Mouse (Mus musculus) neural tube, embryonic 11.5 days (tissue): ENCODE results near the gene BC049352. TPM values are rescaled to one million over a fixed set of nuclear protein-coding genes. Genes with fewer than 3 reads are reported as not detected.

Experiments used
- ATAC-seq: fragments of 200-750 bp; cut with Nextera tagmentation; 2 replicates; pipeline ENCODE4 v1.8.0; 2017; ENCODE audit warnings: moderate number of reproducible peaks, mild to moderate bottlenecking, moderate TSS enrichment, moderate library complexity; ENCODE audit not compliant: insufficient read depth, low FRiP score, low TSS enrichment
- DNase-seq: peaks from one replicate; pipeline ENCODE4 v3.0.0-alpha.2; 2015; ENCODE audit warnings: low spot score
- H3K27ac ChIP-seq: fragments of 300-500 bp; sonication (generic); 2 replicates; pipeline ENCODE4 v1.5.1; 2014; ENCODE audit warnings: low read depth, mild to moderate bottlenecking, low read length
- H3K27me3 ChIP-seq: fragments of 300-500 bp; sonication (generic); 2 replicates; pipeline ENCODE4 v1.6.1; 2014; ENCODE audit warnings: mild to moderate bottlenecking, low read length, mixed read lengths; ENCODE audit not compliant: control insufficient read depth, insufficient read depth
- H3K36me3 ChIP-seq: fragments of 300-500 bp; sonication (generic); 2 replicates; pipeline ENCODE4 v1.6.1; 2014; ENCODE audit warnings: mild to moderate bottlenecking, low read length, moderate library complexity, mixed read lengths; ENCODE audit not compliant: control insufficient read depth, insufficient read depth
- H3K4me1 ChIP-seq: fragments of 300-500 bp; sonication (generic); 2 replicates; pipeline ENCODE4 v1.6.1; 2014; ENCODE audit warnings: low read length, mixed read lengths; ENCODE audit not compliant: control insufficient read depth, insufficient read depth
- H3K4me2 ChIP-seq: fragments of 300-500 bp; sonication (generic); 2 replicates; pipeline ENCODE4 v1.6.1; 2014; ENCODE audit warnings: low read depth, mild to moderate bottlenecking, moderate library complexity
- H3K4me3 ChIP-seq: fragments of 300-500 bp; sonication (generic); 2 replicates; pipeline ENCODE4 v1.5.1; 2014; ENCODE audit warnings: low read depth, low read length
- H3K9ac ChIP-seq: fragments of 300-500 bp; sonication (generic); 2 replicates; pipeline ENCODE4 v1.6.1; 2014; ENCODE audit warnings: mild to moderate bottlenecking, low read length
- H3K9me3 ChIP-seq: fragments of 300-500 bp; sonication (generic); 2 replicates; pipeline ENCODE4 v1.6.1; 2016; ENCODE audit warnings: low read length; ENCODE audit not compliant: control insufficient read depth
- WGBS: fragments of 180-500 bp; shearing (Covaris S2); extraction: QIAGEN DNeasy Blood & Tissue Kit; methylation state at CpG from one replicate; pipeline ENCODE4 v1.1.7; 2014; 5-methylcytosine and 5-hydroxymethylcytosine counted together
- polyA plus RNA-seq: library from polyadenylated mRNA; unstranded; fragments of >200 nt; fragmentation: Nextera tagmentation; extraction: Ambion mirVana; gene quantifications from 2 replicates; pipeline ENCODE4 v1.2.1, GENCODE M21; 2014

The BC049352 gene
- polyA plus RNA-seq, 1 experiment from 2014 or later = not detected

- Histone ChIP-seq H3K4me1 (no peaks in the 10 kb centered on the region), H3K9me3 (no peaks in the 10 kb centered on the region), H3K27me3 (no peaks in the 10 kb centered on the region), H3K27ac (no peak overlapping the region), H3K4me3 (no peak overlapping the region), H3K36me3 (no peaks in the 10 kb centered on the region), H3K9ac (no peak overlapping the region), H3K4me2 (no peak overlapping the region)
- ATAC-seq = no peak
- WGBS = 81% methylated on average over 3 of the region's 3 CpGs
- no peak for DNase-seq
These were observed 37.8 kb downstream of the BC049352 start for GRCm38 (mm10) chr9:45219644-45220043.

- ATAC-seq = no peak
- WGBS = 17% methylated on average over 6 of the region's 6 CpGs
- Histone ChIP-seq H3K4me1 (no peaks in the 10 kb centered on the region), H3K27ac (no peak overlapping the region), H3K9ac (no peak overlapping the region), H3K4me3 (no peak overlapping the region), H3K36me3 (no peaks in the 10 kb centered on the region), H3K27me3 (no peaks in the 10 kb centered on the region), H3K4me2 (no peak overlapping the region), H3K9me3 (no peaks in the 10 kb centered on the region)
- DNase-seq = peak; percentile 87
These were observed 39.8 kb downstream of the BC049352 start for GRCm38 (mm10) chr9:45221567-45221966.

- WGBS = 86% methylated on average over 8 of the region's 8 CpGs
- no peak overlapping the region for H3K4me3 ChIP-seq
- H3K9me3 ChIP-seq = no peaks in the 10 kb centered on the region
- H3K27ac ChIP-seq = no peak overlapping the region
- DNase-seq = no peak
- H3K36me3 ChIP-seq = no peaks in the 10 kb centered on the region
- no peak overlapping the region for H3K9ac ChIP-seq
- H3K4me1 ChIP-seq = no peaks in the 10 kb centered on the region
- H3K27me3 ChIP-seq = no peaks in the 10 kb centered on the region
- no peak for ATAC-seq
- H3K4me2 ChIP-seq = no peak overlapping the region
These were observed 47.6 kb downstream of the BC049352 start for GRCm38 (mm10) chr9:45229359-45229758.

- WGBS = 81% methylated on average over 6 of the region's 6 CpGs
- H3K36me3 ChIP-seq = no peaks in the 10 kb centered on the region
- DNase-seq (no peak), ATAC-seq (no peak)
- no peaks in the 10 kb centered on the region for H3K9me3 ChIP-seq
- H3K27me3 ChIP-seq = no peaks in the 10 kb centered on the region
- H3K4me3 ChIP-seq = no peak overlapping the region
- H3K27ac ChIP-seq = no peak overlapping the region
- H3K4me2 ChIP-seq = no peak overlapping the region
- H3K9ac ChIP-seq = no peak overlapping the region
- H3K4me1 ChIP-seq = no peaks in the 10 kb centered on the region
These were observed 53.9 kb downstream of the BC049352 start for GRCm38 (mm10) chr9:45235668-45236227.

- ATAC-seq = no peak
These were observed 54.9 kb downstream of the BC049352 start for GRCm38 (mm10) chr9:45236744-45237143.

GRCm38 (mm10) chr9:45241397-45241796, 59.6 kb downstream of the BC049352 start:
- Histone ChIP-seq H3K27ac (no peak overlapping the region), H3K9ac (no peak overlapping the region), H3K36me3 (no peaks in the 10 kb centered on the region), H3K4me2 (no peak overlapping the region), H3K9me3 (no peaks in the 10 kb centered on the region), H3K4me1 (no peaks in the 10 kb centered on the region), H3K27me3 (no peaks in the 10 kb centered on the region), H3K4me3 (no peak overlapping the region)
- ATAC-seq (no peak), DNase-seq (no peak)
- WGBS = 80% methylated on average over 5 of the region's 5 CpGs

More at GRCm38 (mm10) chr9:45236744-45237143, 54.9 kb downstream of the BC049352 start:
- no peak for DNase-seq
- H3K9ac ChIP-seq = no peak overlapping the region
- no peak overlapping the region for H3K4me2 ChIP-seq
- no peak overlapping the region for H3K27ac ChIP-seq
- H3K27me3 ChIP-seq = no peaks in the 10 kb centered on the region
- 52% methylated on average over 7 of the region's 7 CpGs for WGBS
- H3K9me3 ChIP-seq = no peaks in the 10 kb centered on the region
- no peaks in the 10 kb centered on the region for H3K36me3 ChIP-seq
- no peaks in the 10 kb centered on the region for H3K4me1 ChIP-seq
- H3K4me3 ChIP-seq = no peak overlapping the region

GRCm38 (mm10) chr9:45245432-45245831, 63.6 kb downstream of the BC049352 start:
- Histone ChIP-seq H3K9ac (no peak overlapping the region), H3K9me3 (no peaks in the 10 kb centered on the region), H3K4me1 (no peaks in the 10 kb centered on the region), H3K4me3 (no peak overlapping the region), H3K4me2 (no peak overlapping the region), H3K36me3 (no peaks in the 10 kb centered on the region), H3K27me3 (no peaks in the 10 kb centered on the region), H3K27ac (no peak overlapping the region)
- DNase-seq (no peak), ATAC-seq (no peak)
- WGBS = 84% methylated on average over 1 of the region's 1 CpGs

GRCm38 (mm10) chr9:45246060-45246459, 64.3 kb downstream of the BC049352 start:
- 95% methylated on average over 6 of the region's 6 CpGs for whole genome bisulfite sequencing
- Histone ChIP-seq H3K9ac (no peak overlapping the region), H3K27ac (no peak overlapping the region), H3K9me3 (no peaks in the 10 kb centered on the region), H3K4me3 (no peak overlapping the region), H3K27me3 (no peaks in the 10 kb centered on the region), H3K4me2 (no peak overlapping the region), H3K36me3 (no peaks in the 10 kb centered on the region), H3K4me1 (no peaks in the 10 kb centered on the region)
- DNase-seq (no peak), ATAC-seq (no peak)

GRCm38 (mm10) chr9:45247536-45247935, 65.7 kb downstream of the BC049352 start:
- H3K4me2 ChIP-seq = no peak overlapping the region
- H3K9ac ChIP-seq = no peak overlapping the region
- ATAC-seq (no peak), DNase-seq (no peak)
- no peak overlapping the region for H3K4me3 ChIP-seq
- no peaks in the 10 kb centered on the region for H3K9me3 ChIP-seq
- WGBS = 72% methylated on average over 2 of the region's 2 CpGs
- H3K36me3 ChIP-seq = no peaks in the 10 kb centered on the region
- no peaks in the 10 kb centered on the region for H3K27me3 ChIP-seq
- no peaks in the 10 kb centered on the region for H3K4me1 ChIP-seq
- no peak overlapping the region for H3K27ac ChIP-seq
